Mouse (Mus musculus) telencephalon, adult 2 months (tissue): ENCODE measurements around the gene Tent4b.
A peak's percentile ranks its signal among the peaks of the same experiment; 100 is the strongest.

Source experiments
- DNase-seq: peaks from one replicate; pipeline ENCODE4 v3.0.0-alpha.2; 2011; ENCODE audit warnings: low read depth, low spot score

Gene Tent4b

DNA sequence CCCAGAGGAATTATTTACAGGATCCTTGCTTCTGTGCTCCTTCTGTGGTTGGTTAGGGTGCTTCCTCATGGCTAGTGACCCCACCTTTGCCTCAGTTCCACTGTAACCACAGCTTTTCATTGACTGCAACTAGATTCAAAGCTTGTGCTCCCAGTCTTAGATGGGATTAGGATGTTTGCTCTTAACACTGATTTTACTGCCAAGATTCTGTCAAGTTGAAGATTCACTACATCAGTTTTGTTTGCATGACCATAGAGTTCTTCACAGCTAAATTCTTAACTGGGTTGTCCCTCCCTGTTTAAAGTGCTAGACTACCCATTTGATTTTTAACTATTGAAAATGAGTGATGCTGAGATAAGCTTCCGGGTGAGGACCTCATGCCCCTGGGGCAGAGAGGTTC lies 29.3 kb downstream of the Tent4b start:
- no peak for DNase-seq

DNA sequence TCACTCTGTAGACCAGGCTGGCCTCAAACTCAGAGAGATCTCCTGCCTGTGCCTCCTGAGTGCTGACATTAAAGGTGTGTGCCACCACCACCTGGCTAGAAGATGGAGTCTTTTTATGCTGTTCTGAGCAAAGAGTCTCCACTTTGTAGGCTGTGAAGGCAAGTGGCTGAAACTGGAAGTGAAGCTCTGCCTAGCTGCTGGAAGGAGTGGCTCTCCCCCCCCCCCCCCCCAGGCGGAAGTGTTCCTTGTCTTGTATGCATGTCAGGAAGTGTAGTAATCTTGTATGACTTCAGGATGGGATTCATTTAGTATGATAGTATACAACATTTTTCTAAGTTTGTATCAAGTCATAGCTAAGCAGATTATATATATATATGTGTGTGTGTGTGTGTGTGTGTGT lies 29.8 kb downstream of the Tent4b start:
- no peak for DNase-seq

DNA sequence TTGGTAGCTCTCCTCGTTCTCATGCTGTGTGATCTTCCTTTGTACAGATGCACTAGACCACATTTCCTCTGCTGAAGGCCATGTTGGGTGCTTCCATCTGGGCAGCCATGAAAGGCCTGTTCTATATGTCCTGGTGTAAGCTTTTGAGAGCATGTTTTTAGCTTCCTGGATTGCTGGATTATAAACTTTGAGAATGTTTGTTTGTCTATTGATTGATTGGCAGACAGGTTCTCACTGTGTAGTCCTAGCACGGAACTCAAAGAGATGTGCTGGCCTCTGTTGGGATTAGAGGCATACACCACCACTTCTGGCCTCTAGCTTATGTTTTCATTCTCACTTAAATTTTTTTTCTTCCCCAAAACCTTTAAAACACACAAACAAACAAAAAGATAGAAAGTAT lies 37.7 kb downstream of the Tent4b start:
- DNase-seq, result no peak

DNA sequence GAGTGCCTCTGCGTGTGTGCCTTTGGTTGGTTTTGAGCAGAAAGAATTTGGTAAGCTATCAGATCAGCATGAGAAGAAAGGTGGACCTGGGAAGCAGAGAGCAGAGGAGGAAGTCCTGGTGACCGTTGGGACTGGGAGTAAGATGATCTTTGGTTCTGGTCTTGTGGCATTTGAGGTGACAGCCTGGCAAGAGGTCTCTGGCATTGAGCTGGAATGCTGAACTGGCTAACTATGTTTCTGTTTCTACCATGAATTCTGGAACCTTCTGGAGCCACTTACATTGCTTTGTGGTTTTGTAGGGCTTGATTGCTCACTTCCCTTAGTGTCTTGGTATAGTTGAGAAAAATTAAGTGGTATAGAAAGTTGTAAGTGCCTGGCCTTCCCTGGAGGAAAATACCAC lies 38.6 kb downstream of the Tent4b start:
- no peak for DNase-seq

DNA sequence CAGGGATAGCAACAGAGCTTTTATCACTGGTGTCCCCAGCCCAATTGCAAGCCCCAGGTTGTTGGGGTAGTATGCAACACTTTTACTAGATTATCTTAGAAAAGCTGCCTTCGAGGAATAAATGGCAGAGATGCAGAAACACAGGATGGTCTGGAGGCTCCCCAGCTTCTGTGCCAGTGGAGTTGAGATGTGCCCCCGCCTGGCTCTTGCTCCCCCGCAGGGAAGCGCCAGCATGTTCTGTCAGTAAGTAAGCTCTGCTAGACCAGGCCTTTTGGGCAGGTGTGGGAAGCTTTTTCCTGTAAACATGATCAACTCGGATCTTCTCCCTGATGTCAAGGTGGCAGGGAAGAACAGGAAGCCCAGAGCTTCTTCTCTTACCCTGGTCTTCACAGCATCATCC lies 40.3 kb downstream of the Tent4b start:
- no peak for DNase-seq

DNA sequence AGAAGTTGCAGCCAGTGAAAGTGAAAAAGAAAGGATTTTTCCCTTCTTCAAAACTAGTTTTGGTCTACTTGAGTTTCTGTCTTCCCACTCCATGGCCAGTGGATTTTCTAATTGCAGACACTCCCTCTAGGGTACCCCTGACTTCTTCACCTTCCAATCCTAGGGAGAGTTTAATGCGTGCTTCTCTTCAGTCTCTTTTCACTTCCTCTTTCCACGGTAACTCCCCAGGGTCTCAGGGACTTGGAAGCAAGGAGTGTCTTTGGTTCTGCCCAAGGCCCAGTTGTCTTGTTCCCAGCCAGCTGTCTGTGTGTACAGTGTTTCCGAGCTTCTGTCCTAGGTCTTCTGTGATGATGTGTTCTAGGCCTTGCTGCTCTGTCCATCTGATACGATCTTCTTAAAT lies 42.9 kb downstream of the Tent4b start:
- DNase-seq, result no peak

DNA sequence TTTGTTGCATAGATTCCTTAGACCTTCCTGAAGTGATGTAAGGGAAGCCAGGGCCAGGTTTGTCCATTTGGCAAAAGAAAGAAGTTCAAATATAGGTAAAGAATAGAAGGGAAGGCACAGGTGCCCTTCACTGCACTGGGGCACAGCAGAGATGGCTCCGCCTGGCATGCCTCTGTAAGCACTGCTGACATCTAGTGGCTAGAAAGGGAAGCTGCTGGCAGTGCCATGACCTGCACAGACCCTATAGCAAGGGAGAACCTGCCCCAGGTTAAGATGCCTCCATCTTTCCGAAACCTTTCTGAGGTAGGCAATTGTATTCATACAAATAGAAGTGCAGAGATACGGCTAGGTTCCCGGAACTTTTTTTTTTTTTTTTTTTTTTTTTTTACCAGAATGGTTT lies 45.3 kb downstream of the Tent4b start:
- DNase-seq, result no peak

DNA sequence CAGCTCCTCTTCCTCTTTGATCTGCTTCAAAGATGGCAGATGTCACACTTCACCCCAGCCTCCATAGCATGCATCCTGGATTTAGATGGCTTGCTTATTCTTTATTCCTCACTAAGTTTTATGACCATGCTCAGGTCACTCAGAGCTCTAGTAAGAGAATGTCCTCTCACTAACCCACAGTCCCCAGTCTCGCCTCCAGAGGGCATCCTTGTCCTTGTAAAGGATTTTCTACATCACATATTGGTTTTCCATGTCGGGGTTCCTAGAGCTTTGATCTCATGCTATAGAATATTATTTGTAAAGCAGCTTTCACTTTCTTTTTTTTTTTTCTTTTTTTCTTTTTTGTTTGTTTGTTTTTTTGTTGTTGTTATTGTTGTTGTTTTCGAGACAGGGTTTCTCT lies 53.8 kb downstream of the Tent4b start:
- DNase-seq, result no peak

DNA sequence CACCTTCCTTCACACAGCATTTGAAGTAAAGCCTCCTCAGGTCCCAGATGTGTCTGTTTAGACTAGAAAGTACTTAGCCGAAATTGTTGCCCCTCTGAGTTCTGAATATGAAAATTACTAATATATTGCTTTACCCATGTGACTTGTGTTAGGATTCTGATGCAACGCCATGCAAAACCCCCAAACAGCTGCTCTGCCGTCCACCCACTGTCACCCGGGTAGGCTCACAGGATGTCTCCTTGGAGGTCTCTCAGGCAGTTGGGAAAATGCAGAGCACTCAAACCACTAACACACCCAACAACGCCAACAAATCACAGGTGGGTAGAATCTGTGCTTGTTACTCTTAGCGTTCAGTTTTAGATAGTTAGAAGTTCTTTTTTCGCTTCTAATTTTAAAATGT lies 55.9 kb downstream of the Tent4b start:
- no peak for DNase-seq

DNA sequence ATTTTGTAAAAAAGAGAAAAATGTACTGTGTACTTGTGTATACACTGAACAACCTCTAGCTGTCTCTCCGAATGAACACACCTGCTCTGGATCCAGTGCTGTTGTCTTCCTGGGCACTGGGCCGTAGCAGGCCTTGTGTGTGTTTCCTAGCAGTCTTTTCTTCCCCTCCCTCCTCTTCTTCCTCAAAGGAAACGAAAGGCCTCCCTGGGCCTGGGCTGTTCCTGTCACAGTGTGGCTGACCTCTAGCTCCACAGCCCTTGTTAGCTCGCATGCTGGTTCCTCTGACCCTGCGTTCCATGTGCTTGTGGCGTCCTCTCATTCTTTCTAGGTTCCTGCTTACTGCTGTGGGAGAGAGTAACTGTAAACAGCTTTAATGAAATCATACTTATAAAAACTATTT lies 59.0 kb downstream of the Tent4b start:
- DNase-seq, result no peak

DNA sequence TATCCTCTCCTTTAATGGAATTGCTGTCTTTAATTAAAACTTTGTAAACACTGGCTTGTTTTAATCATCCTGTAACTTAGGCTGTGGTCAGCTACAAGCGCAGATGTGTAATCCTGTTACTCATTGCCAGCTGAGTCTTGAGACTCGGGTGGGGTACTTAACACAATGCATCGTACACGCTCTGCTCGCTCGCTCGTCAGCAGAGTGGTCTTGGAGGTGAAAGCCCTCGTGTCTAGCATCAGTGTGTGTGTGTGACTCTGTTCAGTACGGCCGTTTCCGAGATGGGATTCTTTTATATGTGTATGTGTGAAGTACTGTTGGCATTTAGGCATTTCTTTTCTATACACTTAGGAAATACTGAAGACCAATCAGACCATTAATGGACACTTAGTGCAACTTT lies 59.5 kb downstream of the Tent4b start:
- DNase-seq, result no peak

DNA sequence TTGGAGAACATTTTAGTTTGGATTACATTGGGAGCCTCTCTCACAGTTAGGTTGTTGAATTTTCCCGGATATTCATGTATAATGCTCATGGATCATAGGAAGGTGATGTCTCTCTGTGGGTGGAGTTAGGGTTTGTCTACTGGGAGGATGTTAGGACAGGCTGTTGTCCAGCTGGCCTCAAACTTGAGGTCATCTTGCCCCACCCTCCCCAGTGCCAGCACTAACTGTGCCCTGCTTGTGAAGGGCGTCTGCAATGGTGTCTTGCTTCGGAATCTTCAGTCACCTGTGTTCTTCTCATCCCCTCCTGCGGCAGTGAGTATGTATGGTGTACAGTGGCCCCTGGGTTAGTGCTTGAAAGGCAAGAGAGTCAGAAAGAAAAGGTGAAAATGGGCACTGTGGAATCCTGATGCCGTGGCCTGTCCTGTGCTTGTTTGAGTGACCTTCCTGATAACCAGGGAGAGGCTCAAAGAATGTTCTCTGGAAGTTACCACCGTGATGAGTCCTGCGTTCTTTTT lies 61.5 kb downstream of the Tent4b start:
- DNase-seq, result no peak

DNA sequence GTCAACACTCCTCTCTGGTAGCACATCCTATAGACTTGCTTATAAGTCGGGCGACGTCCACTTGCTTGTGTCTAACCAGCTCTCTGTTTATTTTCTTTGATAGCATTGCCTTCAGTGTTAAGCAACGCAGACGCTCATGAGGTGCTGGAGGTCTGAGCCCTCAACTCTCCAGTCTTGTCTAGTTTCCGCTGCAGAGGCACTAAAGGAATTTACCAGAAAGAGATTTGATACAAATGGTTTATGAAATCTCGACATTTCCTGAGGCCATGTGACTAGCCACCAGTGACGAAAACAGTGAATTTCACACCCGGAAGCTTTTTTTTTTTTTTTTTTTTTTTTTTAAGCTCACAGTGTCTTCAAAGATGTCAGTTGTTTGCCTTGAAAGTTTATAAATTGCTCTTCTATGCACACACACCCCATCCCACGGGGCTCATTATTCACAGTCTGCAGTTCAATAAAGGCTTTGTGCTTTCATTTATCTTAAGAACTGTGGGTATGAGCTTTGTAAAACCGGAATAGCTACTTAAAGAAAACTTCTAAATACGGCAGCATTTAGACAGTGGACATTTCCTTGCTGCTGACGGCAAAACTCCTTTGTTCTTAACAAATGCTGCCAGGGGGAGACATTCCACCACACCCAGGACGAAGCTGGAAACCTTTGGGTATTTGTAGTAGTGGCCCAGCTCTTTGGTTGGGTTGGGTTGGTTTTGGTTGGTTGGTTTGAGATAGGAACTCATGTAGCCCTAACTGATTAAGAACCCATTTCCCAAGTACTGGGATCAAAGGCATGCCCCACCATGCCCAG lies 64.0 kb downstream of the Tent4b start:
- DNase-seq, result no peak

DNA sequence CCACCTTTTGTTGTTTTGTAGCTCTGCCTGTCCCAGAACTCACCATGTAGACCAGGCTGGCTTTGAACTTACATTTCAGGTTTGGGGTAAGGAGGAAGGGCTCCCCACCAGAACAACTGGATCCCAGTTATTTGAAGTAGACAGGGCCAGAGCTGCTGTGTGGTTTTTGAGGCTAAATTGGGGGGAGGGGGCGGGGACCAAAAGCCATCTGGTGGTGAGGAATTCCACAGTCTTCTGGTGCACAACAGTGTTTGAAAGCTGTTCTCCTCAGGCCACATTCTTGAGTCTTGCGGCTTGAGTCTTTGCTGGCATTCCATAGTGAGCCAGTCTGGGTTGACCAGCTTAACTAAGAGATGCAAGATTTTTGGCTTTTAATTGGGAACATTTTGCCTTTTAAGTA lies 66.5 kb downstream of the Tent4b start:
- DNase-seq, result no peak

DNA sequence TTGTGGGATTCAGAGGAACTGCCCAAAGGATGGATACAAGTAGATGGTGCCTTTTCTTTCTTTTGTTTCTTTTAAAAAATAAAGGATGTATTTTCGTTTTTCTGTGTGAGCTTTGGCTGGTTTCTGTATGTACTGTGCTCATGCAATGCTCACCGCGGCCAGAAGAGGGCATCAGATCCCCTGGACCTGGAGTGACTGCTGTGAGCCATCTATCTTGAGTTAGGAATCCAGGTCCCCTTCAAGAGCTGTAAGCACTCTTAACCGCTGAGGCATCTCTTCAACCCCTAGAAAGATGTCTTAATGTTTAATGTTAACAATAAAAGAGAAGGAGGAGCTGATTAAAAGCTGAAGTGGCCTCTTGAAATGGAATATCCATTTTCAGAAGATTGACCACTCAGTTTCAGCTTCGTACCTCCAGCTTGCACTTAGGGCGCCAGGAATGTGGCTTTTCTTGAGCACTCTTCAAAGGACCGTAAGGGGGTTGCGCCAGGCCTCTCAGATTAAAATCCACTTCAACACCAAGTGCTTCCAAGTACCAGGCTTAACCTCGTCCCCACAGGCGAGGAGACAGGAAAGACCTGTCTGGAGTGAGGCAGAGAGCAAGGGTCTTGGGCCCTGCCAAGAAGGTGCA lies 67.3 kb downstream of the Tent4b start:
- DNase-seq, result peak; percentile 34

DNA sequence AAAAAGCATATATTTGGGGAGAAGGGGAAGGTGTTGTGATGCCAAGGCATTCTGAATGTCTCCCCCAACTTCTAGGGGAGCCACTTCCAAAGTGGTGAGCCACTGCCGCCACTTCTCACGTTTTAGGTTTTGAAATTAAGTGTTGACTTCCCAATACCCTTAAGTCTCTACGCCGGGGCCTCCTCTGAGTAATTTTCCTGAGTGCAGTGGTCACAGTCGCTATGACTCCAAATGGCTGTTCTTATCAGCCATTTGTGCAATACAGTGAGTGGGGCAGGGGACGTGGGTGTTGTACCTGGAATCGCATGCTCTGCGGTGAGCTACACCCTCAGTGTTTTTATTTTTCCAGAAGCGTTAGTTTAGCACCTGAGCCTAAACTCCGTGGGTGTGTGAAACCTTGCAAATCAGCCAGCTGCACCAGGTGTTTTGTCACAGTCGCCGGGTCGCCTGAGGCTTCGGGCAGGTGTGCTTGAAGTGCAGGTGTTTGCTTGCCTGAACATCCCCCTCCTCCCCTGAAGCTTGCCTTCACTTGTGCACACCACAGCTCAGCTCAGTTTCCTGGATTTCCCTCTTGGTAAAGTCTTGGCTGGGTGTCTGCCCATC lies 67.9 kb downstream of the Tent4b start:
- no peak for DNase-seq

DNA sequence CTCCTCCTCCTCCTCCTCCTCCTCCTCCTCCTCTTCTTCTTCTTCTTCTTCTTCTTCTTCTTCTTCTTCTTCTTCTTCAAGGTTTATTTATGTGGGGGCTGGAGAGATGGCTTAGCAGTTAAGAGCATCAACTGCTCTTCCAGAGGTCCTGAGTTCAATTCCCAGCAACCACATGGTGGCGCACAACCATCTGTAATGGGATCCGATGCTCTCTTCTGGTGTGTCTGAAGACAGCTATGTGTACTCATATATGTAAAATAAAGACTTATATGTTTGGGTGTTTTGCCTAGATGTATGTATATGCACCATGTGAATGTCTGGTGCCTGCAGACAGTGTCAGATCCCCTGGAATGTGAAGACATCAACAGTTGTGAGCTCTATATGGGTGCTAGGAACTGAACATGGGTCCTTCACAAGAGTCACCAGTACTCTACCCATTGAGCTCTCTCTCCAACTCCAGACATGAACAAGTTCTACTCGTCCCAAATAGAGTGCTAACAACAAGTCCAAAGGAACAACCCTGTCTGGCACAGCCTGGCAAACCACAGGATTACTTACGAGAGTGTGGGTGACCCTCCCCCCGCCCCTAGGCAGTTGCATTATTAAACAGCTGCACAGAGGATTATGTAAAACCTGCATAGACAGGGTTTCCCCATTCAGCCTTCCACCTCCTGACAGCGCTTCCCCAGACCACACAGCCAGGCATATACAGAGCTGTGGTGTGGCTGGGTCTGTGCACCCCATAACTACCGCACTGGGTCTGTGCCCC lies 70.3 kb downstream of the Tent4b start:
- DNase-seq, result no peak

DNA sequence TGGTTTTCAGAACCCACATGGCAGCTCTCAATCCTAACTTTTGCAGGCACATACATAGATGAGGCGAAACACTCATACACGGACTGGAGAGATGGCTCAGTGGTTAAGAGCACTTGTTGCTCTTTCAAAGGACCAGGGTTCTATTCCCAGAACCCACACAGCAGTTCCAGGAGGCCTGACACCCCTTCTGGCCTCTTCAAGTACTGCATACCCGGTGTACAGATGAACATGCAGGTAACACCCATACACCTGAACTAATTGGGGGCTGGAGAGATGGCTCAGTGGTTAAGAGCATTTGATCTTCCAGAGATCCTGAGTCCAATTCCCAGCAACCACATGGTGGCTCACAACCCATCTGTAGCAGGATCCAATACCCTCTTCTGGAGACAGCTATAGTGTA lies 71.1 kb downstream of the Tent4b start:
- no peak for DNase-seq

DNA sequence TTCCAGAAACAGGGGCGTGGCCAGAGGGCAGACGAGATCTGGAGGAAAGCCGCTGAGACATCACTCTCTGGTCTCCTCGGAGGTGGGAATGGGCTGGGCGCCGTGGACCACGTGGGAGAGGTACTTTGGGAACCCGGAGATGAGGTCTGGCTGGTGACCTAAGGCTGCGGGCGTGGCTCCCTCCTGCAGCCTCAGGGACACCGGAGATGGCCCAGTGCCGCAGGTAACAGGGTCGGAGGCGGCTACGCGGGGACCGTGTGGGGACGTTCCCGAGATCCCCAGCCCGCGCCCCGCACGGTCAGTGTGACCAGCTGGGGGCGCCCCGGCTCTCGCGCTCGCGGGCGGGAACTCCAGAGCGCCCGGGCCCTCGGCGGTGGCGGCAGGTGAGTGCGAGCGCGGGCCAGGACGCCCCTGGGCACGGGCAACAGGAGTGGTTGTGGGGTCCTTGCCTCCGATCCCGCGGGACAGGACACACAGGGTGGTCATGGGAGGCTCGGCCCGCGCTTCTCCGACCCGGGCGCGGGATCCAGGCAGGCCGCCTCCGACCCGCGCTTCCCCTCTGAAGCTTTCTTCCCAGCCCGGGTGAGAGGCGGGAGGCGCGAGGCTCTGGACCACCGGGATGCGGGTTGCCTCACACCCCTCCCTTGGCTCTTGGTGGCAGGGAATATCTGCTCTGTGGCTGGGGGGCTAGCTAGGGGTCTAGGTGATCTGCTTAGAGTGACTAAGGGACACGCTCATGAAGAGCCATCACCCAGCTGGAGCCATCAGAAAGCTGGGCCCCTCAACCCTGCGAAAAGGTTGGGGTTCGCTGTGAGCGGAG lies 73.4 kb downstream of the Tent4b start, which contains the start of gene Adcy7:
Gene Adcy7, plus strand, starts transcription at position 173 of the 820 bp plus-strand sequence.
- DNase-seq, result no peak

DNA sequence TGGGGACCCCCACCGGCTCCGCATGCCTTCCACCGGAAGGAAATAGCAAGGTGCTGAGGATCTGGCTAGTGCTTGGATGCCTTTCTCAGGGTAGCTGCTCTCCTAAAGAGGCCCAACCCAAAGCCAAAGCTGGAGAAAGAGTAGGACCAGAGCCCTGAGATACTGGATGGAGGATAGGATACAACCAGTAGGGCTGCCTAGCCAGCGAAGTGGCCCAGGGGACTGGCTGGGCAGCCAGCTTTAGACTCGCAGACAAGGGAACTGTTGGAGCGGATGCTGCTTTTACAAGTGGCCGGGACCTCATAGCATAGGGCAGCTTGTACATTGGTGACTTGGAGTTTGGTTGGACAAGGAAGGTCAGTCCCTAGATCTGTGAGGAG lies 74.0 kb downstream of the Tent4b start:
- DNase-seq, result no peak

DNA sequence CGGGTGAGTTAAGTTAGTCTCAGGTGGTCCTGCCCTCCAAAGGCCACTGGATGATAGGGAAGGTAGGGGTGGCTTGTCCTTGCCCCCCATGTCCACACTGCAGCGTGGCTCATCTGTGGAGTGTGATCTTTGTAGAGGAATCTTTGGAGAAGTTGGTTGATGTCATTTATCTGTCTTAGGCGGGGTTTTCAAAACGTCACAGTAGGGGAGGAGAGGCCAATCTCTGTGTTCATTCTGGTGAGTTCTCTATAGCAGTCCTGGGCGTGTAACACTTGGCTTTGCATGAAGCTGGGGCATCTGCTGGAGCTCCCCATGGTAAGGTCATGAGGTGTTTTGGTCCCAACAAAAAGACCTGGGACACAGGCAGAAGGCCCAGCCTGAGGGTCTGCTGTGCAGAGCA lies 75.1 kb downstream of the Tent4b start:
- DNase-seq, result no peak
